ENCODE assay signal across 9 mouse cellular contexts in the genomic region with DNA sequence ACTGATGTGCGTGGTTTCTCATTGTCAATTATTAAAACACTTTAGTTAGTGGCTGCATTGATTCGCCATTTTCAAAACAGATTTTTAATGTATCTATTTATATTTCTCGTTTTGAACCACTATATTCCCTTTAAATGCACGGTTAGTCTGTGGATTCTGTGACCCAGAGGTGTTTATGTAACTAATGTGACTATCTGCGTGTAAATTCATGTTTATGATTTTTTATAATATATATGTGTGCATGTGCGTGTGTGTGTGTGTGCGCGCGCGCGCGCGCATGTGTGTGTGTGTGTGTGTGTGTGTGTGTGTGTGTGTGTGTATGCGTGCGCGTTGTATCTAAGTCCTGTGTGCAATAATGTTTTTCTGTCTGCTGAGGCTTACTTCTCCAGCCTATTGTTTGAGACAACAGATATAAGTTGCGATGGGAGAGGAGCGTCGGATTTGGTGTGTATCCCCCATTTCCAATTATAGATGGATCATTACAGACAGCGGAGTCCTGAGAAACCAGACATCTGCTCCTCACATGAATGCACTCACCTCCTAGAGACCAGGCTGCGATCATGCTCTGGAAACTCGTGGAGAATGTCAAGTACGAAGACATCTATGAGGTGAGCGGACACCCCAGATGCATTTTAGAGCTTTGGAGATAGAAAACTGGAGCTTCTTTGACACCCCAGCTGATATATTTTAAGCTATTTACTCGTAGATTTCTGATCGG. TPM values are rescaled to one million over a fixed set of nuclear protein-coding genes. Genes with fewer than 3 reads are reported as not detected.
DNase-seq lines count a peak whose midpoint lies in the region; ATAC-seq and TF ChIP-seq lines count a peak whose summit lies in the region.
"Had no signal": no experiment of that assay in that cellular context is flagged by ENCODE, and none has a peak within 500 bp of the region (broad histone marks: within the 10 kb centered on the region; RNA-seq: fewer than 3 reads in every experiment).

A gene (plus strand): TSS at position 274 of the 718 bp plus-strand sequence.

- H3K9me3 ChIP-seq in kidney, embryonic 15.5 days (replicated peaks) = no peaks in the 10 kb centered on the region
- no peaks in the 10 kb centered on the region for H3K9me3 ChIP-seq in embryonic facial prominence, embryonic 14.5 days (ENCODE audit: control insufficient read depth, low read length)
- H3K9me3 ChIP-seq in kidney, postnatal 0 days (replicated peaks; ENCODE audit: low read length) = no peaks in the 10 kb centered on the region

- 3% methylated on average over 26 of the region's 26 CpGs for WGBS in kidney, embryonic 15.5 days
- WGBS in embryonic facial prominence, embryonic 14.5 days = 2% methylated on average over 26 of the region's 26 CpGs
- 7% methylated on average over 26 of the region's 26 CpGs for WGBS in kidney, postnatal 0 days

- ATAC-seq in kidney, embryonic 15.5 days (replicated peaks; ENCODE audit: low FRiP score) = no peak
- no peak for ATAC-seq in embryonic facial prominence, embryonic 14.5 days (ENCODE audit: low read depth)
- no peak for ATAC-seq in kidney, postnatal 0 days (replicated peaks; ENCODE audit: low FRiP score, low read depth)

- H3K4me2 ChIP-seq in kidney, embryonic 15.5 days = peak within 1 kb of the TSS; percentile 55
- peak within 1 kb of the TSS; percentile 52 for H3K4me2 ChIP-seq in embryonic facial prominence, embryonic 14.5 days (ENCODE audit: low read depth, low read length)
- peak within 1 kb of the TSS; percentile 52 for H3K4me2 ChIP-seq in kidney, postnatal 0 days (ENCODE audit: low read length)

- peaks cover 69% of the 10 kb centered on the region for H3K27me3 ChIP-seq in kidney, embryonic 15.5 days
- H3K27me3 ChIP-seq in embryonic facial prominence, embryonic 14.5 days (replicated peaks; ENCODE audit: control insufficient read depth, insufficient read depth, low read length) = peaks cover 54% of the 10 kb centered on the region
- peaks cover 44% of the 10 kb centered on the region for H3K27me3 ChIP-seq in kidney, postnatal 0 days (ENCODE audit: insufficient read depth, low read length)

- H3K36me3 ChIP-seq in kidney, embryonic 15.5 days = no peaks in the 10 kb centered on the region
- no peaks in the 10 kb centered on the region for H3K36me3 ChIP-seq in embryonic facial prominence, embryonic 14.5 days (ENCODE audit: control insufficient read depth, insufficient read depth, low read length)
- H3K36me3 ChIP-seq in kidney, postnatal 0 days (ENCODE audit: insufficient read depth, low read length) = no peaks in the 10 kb centered on the region

- peak within 1 kb of the TSS; percentile 81 for H3K27ac ChIP-seq in kidney, embryonic 15.5 days
- H3K27ac ChIP-seq in embryonic facial prominence, embryonic 14.5 days (replicated peaks; ENCODE audit: low read depth, low read length) = peak within 1 kb of the TSS; percentile 89
- H3K27ac ChIP-seq in kidney, postnatal 0 days = peak within 1 kb of the TSS; percentile 87

- TF ChIP-seq CTCF in kidney, postnatal 0 days (IDR thresholded peaks at IDR 0.05; ENCODE audit: low read depth) = no peak

- peaks cover 13% of the 10 kb centered on the region for H3K4me1 ChIP-seq in kidney, embryonic 15.5 days
- H3K4me1 ChIP-seq in embryonic facial prominence, embryonic 14.5 days (ENCODE audit: control insufficient read depth, insufficient read depth, low read length) = no peaks in the 10 kb centered on the region
- H3K4me1 ChIP-seq in kidney, postnatal 0 days (replicated peaks; ENCODE audit: insufficient read depth, low read length) = no peaks in the 10 kb centered on the region

- peak within 1 kb of the TSS; percentile 46 for H3K4me3 ChIP-seq in kidney, embryonic 15.5 days (replicated peaks)
- H3K4me3 ChIP-seq in embryonic facial prominence, embryonic 14.5 days (ENCODE audit: low read depth, low read length) = peak within 1 kb of the TSS; percentile 46
- peak within 1 kb of the TSS; percentile 44 for H3K4me3 ChIP-seq in kidney, postnatal 0 days (replicated peaks; ENCODE audit: low read depth, low read length)

- no peak for DNase-seq in kidney, adult 11 months
- DNase-seq in embryonic facial prominence, embryonic 14.5 days (ENCODE audit: low spot score) = peak; percentile 68
- no peak for DNase-seq in kidney, postnatal 0 days (ENCODE audit: low spot score)
- peak; percentile 74 for DNase-seq in retina, embryonic 14.5 days (ENCODE audit: low spot score)
- no peak for DNase-seq in urinary bladder, postnatal 36 days (ENCODE audit: low spot score in 2 of 2)
- no peak for DNase-seq in urinary bladder, postnatal 4 days (ENCODE audit: low spot score in 2 of 2)
- DNase-seq in cerebellum, adult 9-10 months = no peak
- DNase-seq: gastrocnemius, postnatal 36 days had no signal

- H3K9ac ChIP-seq in kidney, embryonic 15.5 days = peak within 1 kb of the TSS; percentile 42; the same call in 1 of the 2 replicates
- peak within 1 kb of the TSS; percentile 78 for H3K9ac ChIP-seq in embryonic facial prominence, embryonic 14.5 days (ENCODE audit: low read depth, low read length)
- H3K9ac ChIP-seq in kidney, postnatal 0 days (ENCODE audit: low read depth, low read length) = peak within 1 kb of the TSS; percentile 66

RNA-seq across cellular contexts. Expression of the gene that starts here (rescaled TPM):
- 55.7 and 57.6 TPM in 2 replicates for polyA plus RNA-seq in kidney, embryonic 15.5 days (2015; fragmentation: Nextera tagmentation; extraction: Ambion mirVana)
- 15.1 and 20.3 TPM in 2 replicates for polyA plus RNA-seq in embryonic facial prominence, embryonic 14.5 days (2014; fragmentation: Nextera tagmentation; extraction: Ambion mirVana)
- polyA plus RNA-seq in kidney, postnatal 0 days (2015; fragmentation: Nextera tagmentation; extraction: Ambion mirVana) = 61.5 and 62.3 TPM in 2 replicates

Comparison
In these comparisons a context has a peak if more than half of its experiments do, and no peak if none do; other contexts are left out.
1. DNase-seq: peak in embryonic facial prominence, embryonic 14.5 days (single experiment) and retina, embryonic 14.5 days (single experiment); none in kidney, adult 11 months (single experiment), kidney, postnatal 0 days (single experiment), urinary bladder, postnatal 36 days (0 of 2), urinary bladder, postnatal 4 days (0 of 2) and cerebellum, adult 9-10 months (single experiment).
2. Peak in every context shown above with its lines, with median percentiles within 50 percentile points of each other: H3K27ac ChIP-seq, H3K4me2 ChIP-seq, H3K4me3 ChIP-seq and H3K9ac ChIP-seq.